Mouse (Mus musculus): ENCODE measurements around the gene Herc1. TPM values are rescaled to one million over a fixed set of nuclear protein-coding genes. Genes with fewer than 3 reads are reported as not detected.
A peak's percentile ranks its signal among the peaks of the same experiment; 100 is the strongest.

Gene Herc1
- polyA plus RNA-seq, 1 experiment from 2014 or later: 42.5 TPM

DNA sequence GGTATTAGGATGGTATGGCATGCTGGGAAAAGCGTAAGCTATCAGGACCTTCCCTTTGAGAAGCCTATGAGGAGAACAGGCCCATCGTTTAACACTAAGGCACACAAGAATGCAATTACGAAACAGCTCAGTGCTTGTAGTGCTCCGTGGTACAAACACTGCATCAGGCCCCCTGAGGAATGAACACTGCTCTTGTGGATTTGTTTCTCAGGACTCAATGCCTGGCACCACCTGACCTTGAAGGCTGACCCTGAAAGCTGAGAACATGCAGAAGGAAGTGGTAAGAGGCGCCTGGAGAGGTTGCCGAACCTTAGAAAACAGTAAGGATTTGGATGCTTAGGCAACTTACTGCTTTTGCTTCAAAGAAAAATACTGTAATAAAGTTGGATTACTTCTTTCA, 20.8 kb upstream of the Herc1 start:
- Histone ChIP-seq H3K27ac (replicated peaks) (no peak overlapping the region), H3K4me2 (no peak overlapping the region), H3K36me3 (no peaks in the 10 kb centered on the region), H3K9ac (no peak overlapping the region), H3K27me3 (no peaks in the 10 kb centered on the region), H3K4me3 (no peak overlapping the region), H3K9me3 (no peaks in the 10 kb centered on the region), H3K4me1 (replicated peaks) (no peaks in the 10 kb centered on the region)
- WGBS: 56% methylated on average over 6 of the region's 6 CpGs
- no peak for ATAC-seq (ENCODE audit: low read depth)

- WGBS: 83% methylated on average over 3 of the region's 3 CpGs
- Histone ChIP-seq H3K4me2 (no peak overlapping the region), H3K27ac (replicated peaks) (no peak overlapping the region), H3K36me3 (no peaks in the 10 kb centered on the region), H3K4me3 (no peak overlapping the region), H3K4me1 (replicated peaks) (no peaks in the 10 kb centered on the region), H3K9me3 (no peaks in the 10 kb centered on the region), H3K9ac (no peak overlapping the region), H3K27me3 (no peaks in the 10 kb centered on the region)
- ATAC-seq (ENCODE audit: low read depth): no peak
Measured at GRCm38 (mm10) chr9:66330437-66330836, 19.8 kb upstream of the Herc1 start.

DNA sequence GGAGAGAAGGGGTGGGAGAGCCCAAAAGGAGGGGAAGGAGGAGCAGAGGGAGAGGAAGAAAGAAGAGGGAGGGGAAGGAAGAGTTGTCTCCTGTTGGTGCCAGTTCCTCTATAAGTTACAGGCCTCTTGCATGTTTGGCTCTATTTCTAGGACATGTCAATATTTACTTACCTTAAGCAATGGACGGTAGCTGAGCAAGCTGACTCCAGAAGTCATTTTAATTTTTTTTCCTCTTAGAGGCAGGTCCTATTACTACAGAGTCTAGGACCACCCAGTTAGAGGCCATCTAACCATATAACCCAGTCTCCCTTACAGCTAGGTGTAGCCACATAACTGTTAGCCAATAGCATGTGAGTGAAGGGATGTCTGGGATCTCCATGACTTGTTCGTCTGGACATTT, 18.7 kb upstream of the Herc1 start:
- Histone ChIP-seq H3K27ac (replicated peaks) (no peak overlapping the region), H3K9ac (no peak overlapping the region), H3K4me2 (no peak overlapping the region), H3K4me1 (replicated peaks) (no peaks in the 10 kb centered on the region), H3K36me3 (no peaks in the 10 kb centered on the region), H3K4me3 (no peak overlapping the region), H3K9me3 (no peaks in the 10 kb centered on the region), H3K27me3 (no peaks in the 10 kb centered on the region)
- 84% methylated on average over 2 of the region's 2 CpGs for WGBS
- no peak for ATAC-seq (ENCODE audit: low read depth)

GRCm38 (mm10) chr9:66332393-66332792, 17.9 kb upstream of the Herc1 start:
- H3K27ac ChIP-seq (replicated peaks): no peak overlapping the region
- H3K4me3 ChIP-seq: no peak overlapping the region
- H3K4me1 ChIP-seq (replicated peaks): no peaks in the 10 kb centered on the region
- H3K4me2 ChIP-seq: no peak overlapping the region
- WGBS: 77% methylated on average over 2 of the region's 2 CpGs
- H3K9ac ChIP-seq: no peak overlapping the region
- ATAC-seq (ENCODE audit: low read depth): no peak
- H3K36me3 ChIP-seq: no peaks in the 10 kb centered on the region
- no peaks in the 10 kb centered on the region for H3K27me3 ChIP-seq
- H3K9me3 ChIP-seq: no peaks in the 10 kb centered on the region

GRCm38 (mm10) chr9:66337280-66337679, 13.0 kb upstream of the Herc1 start:
- Histone ChIP-seq H3K27ac (replicated peaks) (no peak overlapping the region), H3K4me1 (replicated peaks) (no peaks in the 10 kb centered on the region), H3K4me3 (no peak overlapping the region), H3K36me3 (no peaks in the 10 kb centered on the region), H3K27me3 (no peaks in the 10 kb centered on the region), H3K9me3 (no peaks in the 10 kb centered on the region), H3K9ac (no peak overlapping the region), H3K4me2 (no peak overlapping the region)
- ATAC-seq (ENCODE audit: low read depth): no peak

- Histone ChIP-seq H3K27ac (replicated peaks) (no peak overlapping the region), H3K9me3 (no peaks in the 10 kb centered on the region), H3K4me3 (no peak overlapping the region), H3K27me3 (no peaks in the 10 kb centered on the region), H3K4me1 (replicated peaks) (no peaks in the 10 kb centered on the region), H3K9ac (no peak overlapping the region), H3K4me2 (no peak overlapping the region), H3K36me3 (no peaks in the 10 kb centered on the region)
- no peak for ATAC-seq (ENCODE audit: low read depth)
- WGBS: 64% methylated on average over 3 of the region's 3 CpGs
Measured at GRCm38 (mm10) chr9:66338005-66338782, 12.1 kb upstream of the Herc1 start.

DNA sequence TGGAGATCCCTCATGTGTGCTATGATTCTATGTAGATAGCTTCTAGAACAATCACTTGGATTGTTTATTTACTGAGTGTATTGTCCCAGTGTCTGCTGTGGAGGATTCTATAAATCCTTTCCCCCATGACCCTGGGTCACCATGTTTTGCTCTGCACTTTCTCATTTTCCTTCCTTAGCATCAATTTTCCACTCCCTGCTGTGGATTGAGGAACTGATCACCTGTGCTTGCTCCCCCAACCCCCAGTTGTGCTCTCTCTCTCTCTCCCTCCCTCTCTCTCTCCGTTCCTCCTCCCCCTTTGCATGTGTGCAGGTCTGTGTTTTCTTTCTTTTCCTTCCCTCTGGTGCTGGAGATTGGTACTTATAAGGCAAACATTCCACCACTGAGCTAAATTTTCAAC, 10.5 kb upstream of the Herc1 start:
- Histone ChIP-seq H3K4me1 (replicated peaks) (no peaks in the 10 kb centered on the region), H3K27ac (replicated peaks) (no peak overlapping the region), H3K4me3 (no peak overlapping the region), H3K4me2 (no peak overlapping the region), H3K9me3 (no peaks in the 10 kb centered on the region), H3K9ac (no peak overlapping the region), H3K36me3 (no peaks in the 10 kb centered on the region), H3K27me3 (no peaks in the 10 kb centered on the region)
- ATAC-seq (ENCODE audit: low read depth): no peak
- 52% methylated on average over 1 of the region's 1 CpGs for WGBS

GRCm38 (mm10) chr9:66340394-66341094, 9.7 kb upstream of the Herc1 start:
- no peaks in the 10 kb centered on the region for H3K27me3 ChIP-seq
- H3K9ac ChIP-seq: no peak overlapping the region
- no peaks in the 10 kb centered on the region for H3K36me3 ChIP-seq
- no peak overlapping the region for H3K27ac ChIP-seq (replicated peaks)
- ATAC-seq (ENCODE audit: low read depth): no peak
- 84% methylated on average over 3 of the region's 3 CpGs for WGBS
- no peak overlapping the region for H3K4me3 ChIP-seq
- H3K4me2 ChIP-seq: no peak overlapping the region
- H3K9me3 ChIP-seq: no peaks in the 10 kb centered on the region
- no peaks in the 10 kb centered on the region for H3K4me1 ChIP-seq (replicated peaks)

DNA sequence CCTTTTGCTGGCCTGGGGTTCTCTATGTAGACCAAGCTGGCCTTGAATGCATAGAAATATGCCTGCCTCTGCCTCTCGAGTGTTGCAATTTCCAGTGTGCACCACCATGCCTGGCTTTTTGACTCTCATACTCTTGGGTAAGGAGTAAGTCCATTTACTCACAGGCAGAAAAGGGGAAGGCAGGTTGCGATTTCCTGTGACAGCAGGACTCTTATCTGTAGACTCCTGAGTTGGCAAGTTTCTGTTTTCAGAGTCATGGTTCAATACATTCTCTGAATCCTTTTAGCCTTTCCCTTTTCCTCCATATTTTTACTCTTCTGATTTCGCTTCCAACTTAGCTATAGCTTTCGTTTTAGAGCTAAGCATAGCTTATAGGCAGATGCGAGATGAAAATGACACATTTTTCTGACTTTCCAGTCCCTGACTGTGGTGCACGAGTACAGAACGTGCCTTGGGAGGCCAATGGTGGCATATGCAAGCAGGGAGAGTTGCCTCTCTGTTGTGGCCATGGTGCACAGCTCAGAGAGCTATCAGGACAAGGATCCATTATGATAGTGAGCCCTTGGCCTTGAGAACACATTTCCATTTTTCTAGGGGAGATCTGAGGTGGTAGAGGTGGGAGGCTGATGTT, 2.7 kb upstream of the Herc1 start:
- no peaks in the 10 kb centered on the region for H3K27me3 ChIP-seq
- peaks cover 24% of the 10 kb centered on the region for H3K4me1 ChIP-seq (replicated peaks)
- H3K4me2 ChIP-seq: no peak overlapping the region
- H3K9ac ChIP-seq: no peak overlapping the region
- no peak for ATAC-seq (ENCODE audit: low read depth)
- WGBS: 88% methylated on average over 7 of the region's 7 CpGs
- H3K9me3 ChIP-seq: no peaks in the 10 kb centered on the region
- H3K27ac ChIP-seq (replicated peaks): no peak overlapping the region
- no peaks in the 10 kb centered on the region for H3K36me3 ChIP-seq
- H3K4me3 ChIP-seq: no peak overlapping the region

- peak overlapping the region; percentile 87 for H3K4me2 ChIP-seq
- H3K27me3 ChIP-seq: no peaks in the 10 kb centered on the region
- 42% methylated on average over 8 of the region's 8 CpGs for WGBS
- no peaks in the 10 kb centered on the region for H3K9me3 ChIP-seq
- peaks cover 28% of the 10 kb centered on the region for H3K4me1 ChIP-seq (replicated peaks)
- H3K4me3 ChIP-seq: peak overlapping the region; percentile 99
- ATAC-seq (ENCODE audit: low read depth): no peak
- H3K36me3 ChIP-seq: no peaks in the 10 kb centered on the region
- H3K27ac ChIP-seq (replicated peaks): peak overlapping the region; percentile 99
- peak overlapping the region; percentile 98 for H3K9ac ChIP-seq
Measured at GRCm38 (mm10) chr9:66349144-66349859, 948 bp upstream of the Herc1 start.

DNA sequence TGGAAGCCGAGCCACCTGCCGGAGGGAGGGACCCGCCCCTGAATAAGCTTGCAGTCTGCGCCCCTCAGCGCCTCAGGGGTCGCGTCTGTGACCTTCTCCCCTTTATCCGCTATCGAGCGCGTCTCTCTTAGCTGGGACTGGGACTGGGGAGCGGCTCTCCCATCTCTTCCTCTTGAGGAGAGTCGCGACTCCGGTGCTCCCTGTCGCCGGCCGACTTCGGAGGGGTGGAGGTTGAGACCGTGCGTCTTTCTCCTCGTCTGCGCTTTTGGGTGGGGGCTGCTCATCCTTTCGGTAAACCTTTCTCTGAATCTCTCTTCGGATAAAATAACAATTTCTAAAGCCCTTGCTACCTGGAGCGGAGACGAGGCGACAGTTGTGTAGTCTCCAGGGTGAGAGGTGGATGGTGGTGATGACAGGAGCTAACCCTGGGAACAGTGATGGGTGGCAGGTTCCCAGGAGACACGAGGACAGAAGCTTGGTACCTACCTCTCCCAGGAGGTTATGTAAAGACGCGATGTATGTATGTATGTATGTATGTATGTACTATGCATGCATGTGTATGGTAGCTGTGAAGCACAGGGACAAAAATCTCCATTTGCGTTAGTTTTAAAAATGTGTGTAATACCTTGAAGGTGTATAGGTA, 659 bp downstream of the Herc1 start:
- peak overlapping the region; percentile 87 for H3K4me2 ChIP-seq
- H3K4me1 ChIP-seq (replicated peaks): peaks cover 28% of the 10 kb centered on the region
- H3K4me3 ChIP-seq: peak overlapping the region; percentile 99
- H3K9ac ChIP-seq: peak overlapping the region; percentile 98
- no peaks in the 10 kb centered on the region for H3K27me3 ChIP-seq
- H3K36me3 ChIP-seq: no peaks in the 10 kb centered on the region
- no peaks in the 10 kb centered on the region for H3K9me3 ChIP-seq
- H3K27ac ChIP-seq (replicated peaks): peak overlapping the region; percentile 99
- ATAC-seq (ENCODE audit: low read depth): peak; percentile 81
- WGBS: 1% methylated on average over 30 of the region's 32 CpGs
